Mouse (Mus musculus) limb, embryonic 14.5 days (tissue): ENCODE results near the gene Chchd6. TPM values are rescaled to one million over a fixed set of nuclear protein-coding genes. Genes with fewer than 3 reads are reported as not detected.

Experiments
- ATAC-seq: fragments of 200-750 bp; cut with Nextera tagmentation; 2 replicates; pipeline ENCODE4 v1.8.0; 2017; ENCODE audit warnings: low read depth, moderate number of reproducible peaks, moderate TSS enrichment; ENCODE audit not compliant: low FRiP score
- DNase-seq: peaks from one replicate; pipeline ENCODE4 v3.0.0-alpha.2; 2015; ENCODE audit warnings: low spot score
- H3K27ac ChIP-seq: fragments of 300-500 bp; sonication (generic); replicated peaks from 2 replicates; pipeline ENCODE4 v1.5.1; 2014; ENCODE audit warnings: low read depth, mild to moderate bottlenecking, low read length, moderate library complexity, mixed read lengths
- H3K27me3 ChIP-seq: fragments of 300-500 bp; sonication (generic); 2 replicates; pipeline ENCODE4 v1.6.1; 2014; ENCODE audit warnings: low read length, mixed read lengths; ENCODE audit not compliant: control insufficient read depth, insufficient read depth
- H3K36me3 ChIP-seq: fragments of 300-500 bp; sonication (generic); 2 replicates; pipeline ENCODE4 v1.6.1; 2014; ENCODE audit warnings: mild to moderate bottlenecking, low read length, moderate library complexity, mixed read lengths; ENCODE audit not compliant: control insufficient read depth, insufficient read depth
- H3K4me1 ChIP-seq: fragments of 300-500 bp; sonication (generic); 2 replicates; pipeline ENCODE4 v1.6.1; 2014; ENCODE audit warnings: antibody characterized with exemption, low read length, mixed read lengths; ENCODE audit not compliant: control insufficient read depth, insufficient read depth
- H3K4me2 ChIP-seq: fragments of 300-500 bp; sonication (generic); replicated peaks from 2 replicates; pipeline ENCODE4 v1.6.1; 2014; ENCODE audit warnings: low read depth, mild to moderate bottlenecking, low read length, moderate library complexity; ENCODE audit not compliant: severe bottlenecking
- H3K4me3 ChIP-seq: fragments of 300-500 bp; sonication (generic); replicated peaks from 2 replicates; pipeline ENCODE4 v1.5.1; 2014; ENCODE audit warnings: low read length
- H3K9ac ChIP-seq: fragments of 300-500 bp; sonication (generic); 2 replicates; pipeline ENCODE4 v1.6.1; 2014; ENCODE audit warnings: mild to moderate bottlenecking, low read depth, low read length, moderate library complexity; ENCODE audit not compliant: severe bottlenecking
- H3K9me3 ChIP-seq: fragments of 300-500 bp; sonication (generic); 2 replicates; pipeline ENCODE4 v1.6.1; 2016; ENCODE audit warnings: low read length; ENCODE audit not compliant: control insufficient read depth
- POLR2A ChIP-seq: fragments of 200-500 bp; IDR thresholded peaks from 2 replicates; pipeline ENCODE4 v1.8.0; 2012; ENCODE audit warnings: inconsistent platforms, mild to moderate bottlenecking, moderate library complexity, borderline replicate concordance; ENCODE audit not compliant: insufficient read depth, insufficient read length; ENCODE audit errors: extremely low read depth
- WGBS: fragments of 180-500 bp; shearing (Covaris S2); extraction: QIAGEN DNeasy Blood & Tissue Kit; methylation state at CpG from one replicate; pipeline ENCODE4 v1.1.7; 2014; 5-methylcytosine and 5-hydroxymethylcytosine counted together
- polyA plus RNA-seq, 2 experiments: library from polyadenylated mRNA; depleted of rRNA in 1 of 2; stranded (reverse) in 1 of 2; unstranded in 1 of 2; fragments of >200 nt; fragmentation: Nextera tagmentation in 1 of 2; extraction: Ambion mirVana in 1 of 2; gene quantifications; 2 replicates each; pipeline versions ENCODE4 v1.2.1 to v1.2.3; 2012 to 2014

The Chchd6 gene
- polyA plus RNA-seq, 2 experiments: 40.6 to 55.9 TPM

DNA sequence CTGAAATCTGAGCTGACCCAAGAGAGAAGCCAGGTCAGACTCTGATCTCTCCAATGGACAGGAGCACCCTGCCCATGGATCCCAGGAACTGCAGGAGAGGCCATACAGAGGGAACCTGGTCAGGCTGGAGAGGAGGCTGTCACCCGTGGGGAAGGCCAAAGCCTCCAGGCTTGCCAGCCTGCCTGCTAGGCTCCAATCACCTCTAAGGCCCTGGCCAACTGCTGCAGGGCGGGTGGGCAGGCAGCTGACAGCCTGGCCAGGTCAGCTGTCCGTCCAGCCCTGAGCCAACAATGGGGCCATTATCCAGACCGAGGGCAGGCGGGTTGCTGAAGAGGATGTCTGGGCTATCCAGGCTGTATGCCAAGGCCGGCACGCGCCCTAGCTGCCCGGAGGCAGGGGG lies 247.1 kb downstream of the Chchd6 start:
- Histone ChIP-seq H3K4me3 (no peak overlapping the region), H3K36me3 (peaks cover 50% of the 10 kb centered on the region), H3K27me3 (no peaks in the 10 kb centered on the region), H3K4me1 (peaks cover 54% of the 10 kb centered on the region), H3K9me3 (no peaks in the 10 kb centered on the region), H3K27ac (no peak overlapping the region), H3K4me2 (no peak overlapping the region), H3K9ac (no peak overlapping the region)
- DNase-seq (no peak), ATAC-seq (no peak)
- 86% methylated on average over 9 of the region's 9 CpGs for WGBS
- no peak for TF ChIP-seq POLR2A

DNA sequence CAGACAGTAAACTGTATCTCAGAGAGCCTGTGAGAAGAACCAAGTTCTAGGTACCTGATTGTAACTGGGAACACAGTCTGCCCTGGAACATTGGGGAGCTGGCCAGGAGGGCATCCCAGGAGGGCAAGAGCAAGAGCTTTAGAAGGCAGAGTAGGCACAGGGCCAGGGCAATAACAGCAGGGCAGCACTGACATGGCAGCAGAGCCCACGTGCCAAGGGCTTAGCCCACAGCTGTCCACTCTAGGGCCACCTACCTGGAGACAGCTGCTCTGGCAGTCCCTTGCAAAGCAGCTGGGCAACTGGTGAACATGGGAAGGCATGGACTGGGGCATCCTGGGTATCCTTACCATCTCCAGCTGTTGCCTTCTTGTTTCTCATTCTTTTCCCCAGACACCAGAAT lies 247.7 kb downstream of the Chchd6 start:
- TF ChIP-seq POLR2A: no peak
- 100% methylated on average over 1 of the region's 1 CpGs for WGBS
- H3K4me1 ChIP-seq: peaks cover 50% of the 10 kb centered on the region

DNA sequence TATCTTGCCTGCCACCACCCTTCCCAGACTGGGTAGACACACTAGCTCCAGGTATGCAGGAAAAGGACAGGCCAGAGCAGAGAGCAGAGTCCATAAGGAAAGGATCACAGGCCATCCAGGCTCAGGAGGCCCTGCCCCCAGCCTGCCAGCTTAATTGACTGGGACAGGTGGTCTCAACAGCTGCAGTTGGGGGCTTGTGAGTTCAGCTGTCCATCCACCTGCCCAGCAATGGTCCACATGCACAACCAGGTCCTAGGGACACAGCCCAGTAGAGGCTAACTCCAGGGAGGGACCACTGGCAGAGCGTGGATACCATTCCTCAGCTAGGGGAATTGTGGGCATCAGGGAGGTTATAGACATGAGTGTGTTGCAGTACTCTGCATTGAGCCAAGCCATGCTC lies 249.6 kb downstream of the Chchd6 start:
- H3K27ac ChIP-seq: peak overlapping the region; percentile 86
- no peaks in the 10 kb centered on the region for H3K9me3 ChIP-seq
- ATAC-seq: peak; percentile 39
- H3K4me1 ChIP-seq: peaks cover 30% of the 10 kb centered on the region
- peak; percentile 34 for DNase-seq
- peaks cover 67% of the 10 kb centered on the region for H3K36me3 ChIP-seq
- no peak for TF ChIP-seq POLR2A
- 72% methylated on average over 1 of the region's 1 CpGs for WGBS
- no peak overlapping the region for H3K4me3 ChIP-seq
- no peak overlapping the region for H3K4me2 ChIP-seq
- no peaks in the 10 kb centered on the region for H3K27me3 ChIP-seq
- no peak overlapping the region for H3K9ac ChIP-seq

More for the DNA sequence above, 247.7 kb downstream of the Chchd6 start:
- Histone ChIP-seq H3K4me3 (no peak overlapping the region), H3K27me3 (no peaks in the 10 kb centered on the region), H3K4me2 (no peak overlapping the region), H3K9me3 (no peaks in the 10 kb centered on the region), H3K36me3 (peaks cover 49% of the 10 kb centered on the region), H3K9ac (no peak overlapping the region), H3K27ac (no peak overlapping the region)
- DNase-seq (peak; percentile 61), ATAC-seq (no peak)

DNA sequence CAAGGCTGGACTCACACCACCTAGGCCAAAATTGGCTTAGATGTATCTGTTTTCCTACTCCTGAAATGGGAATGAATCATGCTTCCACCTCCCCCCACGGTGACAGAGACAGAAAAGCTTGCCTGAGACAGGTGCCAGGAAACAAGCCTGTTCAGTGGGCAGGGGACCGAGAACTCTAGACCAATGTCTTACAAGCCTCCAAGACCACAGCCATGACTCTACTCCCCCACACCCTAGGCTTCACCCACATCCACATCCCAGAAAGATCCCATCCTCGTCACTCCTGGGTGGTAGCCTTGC lies 250.0 kb downstream of the Chchd6 start:
- H3K27ac ChIP-seq: peak overlapping the region; percentile 86
- peak overlapping the region; percentile 9; the same call in 1 of the 2 replicates for H3K4me2 ChIP-seq
- H3K4me3 ChIP-seq: no peak overlapping the region
- no peaks in the 10 kb centered on the region for H3K27me3 ChIP-seq
- peaks cover 72% of the 10 kb centered on the region for H3K36me3 ChIP-seq
- no peak for DNase-seq
- no peak overlapping the region for H3K9ac ChIP-seq
- no peak for ATAC-seq
- peaks cover 26% of the 10 kb centered on the region for H3K4me1 ChIP-seq
- no peak for TF ChIP-seq POLR2A
- 33% methylated on average over 3 of the region's 3 CpGs for WGBS
- H3K9me3 ChIP-seq: no peaks in the 10 kb centered on the region

DNA sequence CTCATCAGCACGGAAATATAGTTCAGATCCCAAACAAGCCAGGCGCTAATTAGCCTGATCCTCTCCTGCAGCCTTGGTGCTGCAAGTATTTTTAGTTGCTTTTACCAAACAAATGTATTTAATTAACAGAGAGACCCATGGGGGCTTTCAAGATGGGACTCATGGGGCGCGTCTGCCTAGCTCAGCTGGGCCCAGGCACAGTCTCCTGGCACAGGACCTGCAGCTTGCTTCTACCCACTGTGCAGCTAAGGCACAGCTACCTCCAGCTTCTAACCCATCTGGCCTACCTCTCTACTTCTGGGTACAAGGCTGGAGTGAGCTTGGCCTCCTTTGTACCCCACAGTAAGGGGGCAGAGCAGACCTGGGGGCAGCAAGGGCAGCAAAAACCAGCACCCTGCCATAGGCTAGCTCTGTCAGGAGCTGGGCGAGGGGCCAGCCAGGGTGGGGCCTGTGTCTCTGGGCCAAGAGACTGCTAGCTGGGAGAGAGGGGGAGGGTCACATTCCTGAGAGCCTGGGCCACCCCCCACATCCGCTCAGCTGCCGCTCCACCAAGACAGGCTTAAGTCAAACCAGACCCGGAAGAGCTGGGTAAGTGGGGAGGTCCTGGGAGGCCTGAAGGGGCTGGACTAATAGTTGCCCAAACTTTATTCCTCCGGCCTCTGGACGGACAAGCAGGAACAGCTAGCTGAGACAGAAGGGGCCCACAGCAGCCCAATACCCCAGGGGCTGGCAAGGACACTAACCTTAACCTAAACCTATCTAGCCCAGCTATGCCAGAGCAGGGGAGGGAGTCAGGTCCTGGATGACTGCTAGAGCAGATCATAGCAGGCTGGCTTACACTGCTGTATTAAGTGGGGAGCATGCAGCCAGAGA lies 250.6 kb downstream of the Chchd6 start:
- Histone ChIP-seq H3K36me3 (peaks cover 72% of the 10 kb centered on the region), H3K27ac (peak overlapping the region; percentile 86), H3K4me2 (peak overlapping the region; percentile 9; the same call in 1 of the 2 replicates), H3K4me3 (no peak overlapping the region), H3K9ac (no peak overlapping the region), H3K9me3 (no peaks in the 10 kb centered on the region), H3K27me3 (no peaks in the 10 kb centered on the region), H3K4me1 (peaks cover 22% of the 10 kb centered on the region)
- DNase-seq (peak; percentile 96), ATAC-seq (peak; percentile 89)
- 17% methylated on average over 10 of the region's 10 CpGs for WGBS
- no peak for TF ChIP-seq POLR2A

DNA sequence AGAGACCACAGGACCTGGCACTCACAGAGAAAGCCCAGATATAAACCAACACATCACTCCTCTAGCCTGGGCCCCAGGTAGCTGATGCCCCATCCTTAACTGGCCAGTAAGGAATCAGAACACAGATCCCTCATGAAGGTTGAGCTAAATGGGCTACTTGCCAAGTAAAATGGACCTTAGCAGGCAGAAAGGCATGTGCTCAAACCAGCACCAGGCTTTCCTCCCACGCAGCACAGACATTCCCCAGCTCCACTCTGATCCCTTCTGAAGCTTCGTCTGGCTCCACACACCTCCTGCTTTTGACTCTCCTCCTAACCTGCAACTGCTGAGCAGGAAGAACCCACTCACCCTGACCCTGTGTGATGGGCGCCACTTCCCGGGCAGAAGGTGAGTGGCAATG lies 253.5 kb downstream of the Chchd6 start:
- peaks cover 74% of the 10 kb centered on the region for H3K36me3 ChIP-seq
- no peak overlapping the region for H3K4me2 ChIP-seq
- no peak overlapping the region for H3K4me3 ChIP-seq
- H3K27me3 ChIP-seq: no peaks in the 10 kb centered on the region
- DNase-seq: no peak
- no peak overlapping the region for H3K9ac ChIP-seq
- peaks cover 22% of the 10 kb centered on the region for H3K4me1 ChIP-seq
- no peak for TF ChIP-seq POLR2A
- H3K27ac ChIP-seq: no peak overlapping the region
- WGBS: 79% methylated on average over 4 of the region's 4 CpGs
- ATAC-seq: no peak
- H3K9me3 ChIP-seq: no peaks in the 10 kb centered on the region
